Mouse (Mus musculus): Measurements from ENCODE around the gene Chrm3.

Chrm3 gene

GRCm38 (mm10) chr13:10071165-10071564 lies 289.5 kb downstream of the Chrm3 start:
- DNase-seq (ENCODE audit: low spot score) = no peak

DNA sequence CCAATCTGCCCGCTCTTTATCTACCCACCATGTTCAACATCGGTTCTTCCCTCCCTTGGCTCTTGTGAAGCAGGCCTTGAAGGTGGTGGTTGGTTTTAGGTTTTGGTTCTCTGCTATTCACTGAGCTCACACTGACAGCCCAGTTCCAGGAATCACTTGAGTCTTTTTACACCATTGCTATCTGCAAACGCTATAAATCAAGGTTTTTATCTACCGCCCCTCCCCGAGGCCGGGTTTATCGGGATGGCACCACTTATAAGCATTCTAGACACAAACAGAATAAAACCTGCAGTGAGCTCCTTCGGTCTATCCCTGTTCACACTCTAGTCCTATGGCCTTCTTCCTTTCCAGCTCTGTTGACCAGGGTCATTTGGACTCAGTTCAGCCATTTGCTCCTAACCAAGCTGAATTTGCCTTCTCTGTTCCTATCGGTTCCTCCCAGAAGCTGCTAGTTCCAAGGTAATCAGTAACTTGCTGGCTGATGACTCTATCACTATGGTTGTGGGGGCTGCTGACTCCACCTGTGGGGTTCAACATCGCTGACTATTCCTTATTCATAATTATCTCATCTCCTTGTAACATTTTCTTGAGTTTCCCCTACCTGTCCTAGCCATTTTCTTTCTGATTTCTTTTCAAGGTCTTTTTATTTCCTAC lies 291.6 kb downstream of the Chrm3 start:
- DNase-seq (ENCODE audit: low spot score) = no peak

DNA sequence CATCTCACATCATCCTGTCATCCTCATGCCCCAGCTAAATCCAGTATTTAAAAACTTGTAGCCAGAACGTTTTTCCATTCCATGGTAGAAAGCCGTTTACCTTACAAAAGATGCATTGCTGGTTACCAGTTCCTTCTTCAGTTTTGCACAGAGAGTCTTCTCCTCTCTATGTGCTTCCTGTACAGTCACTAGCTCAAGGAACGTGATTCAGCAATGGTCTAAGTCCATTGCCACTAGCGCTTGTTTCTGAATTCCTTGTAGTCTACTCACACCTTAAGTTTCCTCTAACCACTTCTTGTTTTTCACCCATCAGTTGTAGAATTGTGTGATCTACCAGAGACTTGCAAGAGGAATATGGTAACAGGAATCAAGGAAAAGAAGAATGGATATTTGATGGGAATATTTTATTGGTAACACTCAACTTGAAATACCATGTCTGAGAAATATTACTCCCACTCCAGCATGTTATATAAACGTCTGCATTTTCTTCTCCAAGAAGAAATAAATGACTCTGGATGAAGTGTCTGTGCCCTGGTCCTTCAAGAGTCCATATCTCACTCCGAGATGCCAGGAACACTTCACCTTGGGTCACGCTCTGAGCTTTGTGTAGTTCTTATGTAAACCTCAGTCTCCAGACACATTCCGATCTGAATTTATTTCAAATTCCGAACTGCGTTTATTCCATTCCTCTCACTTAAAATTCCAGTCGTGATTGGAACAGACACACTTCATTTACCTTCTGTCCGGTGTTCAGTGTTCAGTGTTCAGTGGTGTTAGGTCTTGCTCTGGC lies 293.6 kb downstream of the Chrm3 start:
- DNase-seq (ENCODE audit: low spot score) = no peak

- no peak for DNase-seq (ENCODE audit: low spot score)
These were observed 294.9 kb downstream of the Chrm3 start for GRCm38 (mm10) chr13:10065776-10066175.

GRCm38 (mm10) chr13:10062681-10063080 lies 298.0 kb downstream of the Chrm3 start:
- no peak for DNase-seq (ENCODE audit: low spot score)

DNA sequence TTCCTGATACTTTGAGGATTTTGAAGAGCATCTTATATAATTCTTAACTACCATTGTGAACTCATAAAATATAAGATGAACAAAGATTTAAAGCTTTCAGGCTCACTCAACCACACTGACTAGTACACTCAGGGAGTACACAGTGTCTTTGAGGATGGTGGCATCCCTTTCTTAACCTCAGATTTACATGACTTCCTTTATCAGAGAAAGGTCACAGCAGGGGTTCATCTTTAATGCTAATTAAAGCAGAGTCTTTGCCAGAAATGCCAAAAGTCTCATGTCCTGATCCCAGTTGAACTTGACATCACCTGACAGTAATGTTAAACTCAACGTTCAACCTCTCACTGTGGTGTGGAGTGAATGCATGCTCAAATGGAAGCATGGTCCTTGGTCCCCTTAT lies 301.7 kb downstream of the Chrm3 start:
- no peak for DNase-seq (ENCODE audit: low spot score)

GRCm38 (mm10) chr13:10057644-10058198 lies 302.9 kb downstream of the Chrm3 start:
- DNase-seq (ENCODE audit: low spot score) = no peak

DNA sequence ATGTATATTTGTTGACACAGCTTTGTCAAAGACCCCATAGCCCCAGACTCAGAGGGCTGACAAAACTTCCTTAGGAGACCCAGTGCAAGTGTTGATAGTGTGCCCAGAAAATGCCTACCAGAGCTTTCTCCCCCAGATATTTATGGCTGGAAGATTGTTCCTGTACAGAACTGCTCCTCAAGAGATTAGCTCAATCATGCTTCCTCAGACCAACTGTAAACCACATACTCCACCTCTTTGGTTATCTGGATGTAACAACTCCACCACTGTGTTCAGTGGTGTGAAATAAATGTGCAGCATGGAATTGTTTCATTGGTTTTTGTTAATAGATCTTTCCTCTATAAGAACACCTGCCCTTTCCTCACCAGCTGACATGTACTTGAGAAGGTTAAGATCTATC lies 306.6 kb downstream of the Chrm3 start:
- DNase-seq (ENCODE audit: low spot score) = no peak

- no peak for DNase-seq (ENCODE audit: low spot score)
These were observed 307.3 kb downstream of the Chrm3 start for GRCm38 (mm10) chr13:10053301-10053889.

GRCm38 (mm10) chr13:10045651-10046350 lies 314.8 kb downstream of the Chrm3 start:
- no peak for DNase-seq (ENCODE audit: low spot score)

DNA sequence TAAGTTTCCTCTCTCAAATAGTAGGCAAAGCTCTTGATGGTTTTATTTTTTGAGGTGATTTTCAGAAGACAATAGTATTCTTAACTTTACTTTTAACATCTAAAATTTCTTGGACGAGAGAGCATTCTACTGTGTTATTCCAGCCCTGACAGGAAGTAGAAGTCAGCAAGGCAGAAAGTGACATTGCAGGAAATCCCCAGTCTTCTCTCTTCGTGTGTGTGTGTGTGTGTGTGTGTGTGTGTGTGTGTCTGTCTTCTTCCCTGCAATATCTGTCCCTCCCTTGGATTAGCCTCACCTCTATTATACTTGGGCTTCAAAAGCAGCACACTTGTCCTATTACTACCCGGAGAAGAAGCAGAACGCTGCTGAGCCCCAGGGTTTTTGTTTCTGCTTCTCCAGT lies 316.6 kb downstream of the Chrm3 start:
- no peak for DNase-seq (ENCODE audit: low spot score)

DNA sequence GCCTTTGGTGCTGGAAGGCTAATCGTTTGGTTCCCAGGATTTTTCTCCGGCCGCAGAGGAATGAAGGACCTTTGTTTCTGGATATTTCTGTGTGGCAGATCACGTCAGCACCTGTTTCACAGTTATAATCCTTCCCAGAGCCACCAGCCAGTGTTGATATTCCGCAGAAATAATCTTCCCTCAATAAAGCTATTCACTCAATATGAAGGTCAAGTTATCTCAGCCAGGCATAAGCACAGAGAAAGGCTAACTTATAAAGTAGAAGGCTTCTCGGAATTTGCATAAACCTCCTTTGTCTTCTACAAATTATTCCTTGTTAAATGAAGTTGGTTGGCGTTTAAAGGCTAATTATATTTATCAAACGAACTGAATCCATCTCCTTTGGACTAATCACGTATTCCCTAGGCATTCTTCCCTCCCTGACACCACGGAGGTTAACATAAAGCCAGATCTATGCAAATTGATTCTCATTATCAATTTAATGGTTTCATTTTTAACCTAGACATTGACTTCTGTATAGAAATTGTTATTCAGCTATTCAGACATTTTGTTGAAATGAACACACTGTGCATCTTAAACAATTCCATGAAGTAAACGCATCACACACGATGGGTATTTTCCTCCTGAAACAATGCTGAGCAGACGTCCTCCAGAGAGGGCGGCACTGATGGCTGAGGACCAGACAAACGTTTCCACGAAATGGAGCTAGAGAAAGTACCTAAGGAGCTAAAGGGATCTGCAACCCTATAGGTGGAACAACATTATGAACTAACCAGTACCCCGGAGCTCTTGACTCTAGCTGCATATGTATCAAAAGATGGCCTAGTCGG lies 326.9 kb downstream of the Chrm3 start:
- no peak for DNase-seq (ENCODE audit: low spot score)

DNA sequence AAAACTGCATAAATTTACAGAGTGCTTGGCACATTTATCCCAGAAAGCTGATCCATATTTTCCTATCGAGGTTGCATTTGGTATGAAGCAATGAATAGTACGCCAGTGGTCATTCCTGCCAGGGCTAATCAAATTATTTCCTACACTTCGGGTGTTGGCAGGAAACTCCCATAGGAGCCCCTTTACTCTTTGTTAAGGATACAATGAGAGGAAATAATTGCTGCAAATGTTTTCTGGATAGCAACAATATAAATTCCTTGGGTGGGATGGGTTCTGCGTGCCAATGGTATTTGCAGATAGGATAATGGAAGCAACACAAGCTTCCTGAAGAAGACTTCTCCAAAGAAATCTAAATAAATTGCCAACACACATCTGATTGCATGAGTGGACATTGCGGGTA lies 329.1 kb downstream of the Chrm3 start:
- DNase-seq (ENCODE audit: low spot score) = no peak

DNA sequence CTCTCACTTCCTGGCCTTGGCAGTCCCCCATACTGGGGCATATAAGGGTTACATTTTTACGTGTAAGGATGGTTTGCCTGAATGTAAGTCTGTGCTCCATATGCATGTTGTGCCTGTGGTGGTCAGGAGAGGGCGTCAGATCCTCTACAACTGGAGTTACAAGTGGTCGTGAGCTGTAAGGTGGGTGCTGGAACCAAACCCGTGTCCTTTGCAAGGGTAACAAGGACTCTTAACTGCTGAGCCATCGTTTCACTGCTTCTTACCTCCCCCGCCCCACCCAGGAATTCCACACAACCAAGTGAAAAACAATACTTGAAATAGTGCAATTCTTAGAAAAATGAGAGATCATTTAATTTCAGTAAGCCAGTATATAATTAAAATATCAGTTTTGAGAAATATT lies 330.7 kb downstream of the Chrm3 start:
- no peak for DNase-seq (ENCODE audit: low spot score)

DNA sequence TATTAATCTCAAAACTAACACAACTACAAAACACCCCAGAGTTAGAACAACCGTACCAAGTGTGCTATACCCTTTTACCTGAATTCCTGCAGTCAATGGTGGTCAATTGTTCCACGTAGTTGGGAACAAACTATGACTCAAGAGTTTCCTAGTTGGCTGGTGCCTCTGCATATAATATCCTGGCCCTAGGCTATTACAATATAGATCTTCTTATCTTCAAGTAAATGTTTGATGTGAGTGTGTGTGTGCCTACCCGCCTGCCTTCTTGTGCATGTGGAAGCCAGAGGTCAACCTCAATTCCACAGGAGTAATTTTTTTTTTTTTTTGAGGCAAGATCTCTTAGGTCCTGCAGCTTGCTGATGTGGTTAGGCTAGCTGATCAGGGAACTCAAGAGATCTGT lies 335.5 kb downstream of the Chrm3 start:
- DNase-seq (ENCODE audit: low spot score) = no peak

DNA sequence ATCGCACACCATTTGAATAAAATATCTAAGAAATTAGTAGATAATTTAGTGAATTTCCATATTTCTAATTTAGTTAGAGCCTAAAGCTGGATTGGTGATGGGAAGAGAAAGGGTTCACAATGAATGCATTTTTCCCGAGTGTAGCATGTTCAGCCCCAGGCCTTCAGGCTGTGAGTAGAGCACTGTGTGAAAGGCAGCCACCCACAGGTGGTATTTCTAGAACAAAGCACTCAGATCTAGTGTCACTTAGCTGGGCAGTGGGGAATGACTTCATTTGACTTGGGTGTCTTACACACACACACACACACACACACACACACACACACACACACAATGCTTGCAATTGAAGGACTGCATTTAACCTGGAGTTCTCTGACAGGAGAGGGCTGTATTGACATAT lies 337.5 kb downstream of the Chrm3 start:
- no peak for DNase-seq (ENCODE audit: low spot score)

GRCm38 (mm10) chr13:10019252-10019651 lies 341.4 kb downstream of the Chrm3 start:
- DNase-seq (ENCODE audit: low spot score) = no peak

- no peak for DNase-seq (ENCODE audit: low spot score)
These were observed 357.7 kb downstream of the Chrm3 start for GRCm38 (mm10) chr13:10002916-10003315.

DNA sequence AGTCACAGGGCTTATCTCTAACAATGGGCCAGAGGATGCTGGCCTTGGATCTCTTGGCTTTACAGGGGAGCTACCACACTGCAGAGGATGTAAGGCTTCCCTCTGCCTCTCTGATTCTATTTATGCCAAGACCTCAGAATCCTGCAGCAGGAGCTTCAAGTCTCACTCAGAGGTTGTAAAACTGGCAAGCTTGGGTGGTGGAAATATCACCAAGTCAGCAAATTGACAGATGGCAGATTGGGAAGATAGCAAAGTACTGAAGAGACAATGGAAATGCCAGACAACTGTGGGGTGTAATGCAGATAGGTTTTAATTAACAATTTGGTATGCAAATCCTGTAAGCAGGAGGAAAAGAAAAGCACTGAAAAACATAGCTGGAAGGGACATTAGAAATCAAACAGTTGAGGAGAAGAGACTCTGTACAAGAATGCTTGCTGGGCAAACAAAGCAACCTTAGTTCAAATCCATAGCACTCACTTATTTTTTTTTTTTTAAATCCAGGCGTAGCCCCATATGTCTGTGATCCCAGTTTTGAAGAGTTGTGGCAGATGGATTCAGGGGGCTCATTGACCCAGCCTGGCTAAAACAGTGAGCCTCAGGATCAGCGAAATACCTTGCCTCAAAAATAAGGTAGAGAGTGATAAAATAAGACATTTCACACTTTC lies 362.9 kb downstream of the Chrm3 start:
- no peak for DNase-seq (ENCODE audit: low spot score)

DNA sequence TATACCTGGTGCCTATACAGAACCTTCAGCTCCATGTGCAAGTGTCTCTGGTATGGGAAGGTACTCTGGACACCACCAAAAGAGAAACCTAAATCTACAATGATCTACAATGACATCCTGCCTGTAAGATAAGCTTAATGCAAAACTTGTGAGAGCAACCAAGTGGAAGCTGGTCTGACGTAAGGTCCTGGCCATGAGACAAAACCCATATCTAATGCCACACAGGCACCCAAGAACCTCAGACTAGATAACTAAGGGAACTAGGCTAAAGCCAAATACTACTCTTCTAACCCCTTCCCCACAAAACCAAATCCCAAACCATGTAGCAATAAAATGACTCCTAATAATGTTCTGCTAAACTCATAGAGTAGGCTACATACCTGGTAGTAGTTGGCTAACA lies 364.8 kb downstream of the Chrm3 start:
- DNase-seq (ENCODE audit: low spot score) = no peak

- DNase-seq (ENCODE audit: low spot score) = no peak
These were observed 367.1 kb downstream of the Chrm3 start for GRCm38 (mm10) chr13:9993571-9993970.

Measured in ovary, postnatal 10 days (tissue).